Mouse (Mus musculus) E14TG2a.4 (cell line): Measurements from ENCODE around the gene Adamts16.

Experiments used
- CTCF ChIP-seq: conservative IDR thresholded peaks from 2 replicates; pipeline ENCODE4 v1.5.1; 2014; ENCODE audit warnings: low read length
- POU5F1 ChIP-seq: IDR thresholded peaks from 2 replicates; pipeline ENCODE4 v1.6.1; 2014; ENCODE audit warnings: low read length, borderline replicate concordance

DNA sequence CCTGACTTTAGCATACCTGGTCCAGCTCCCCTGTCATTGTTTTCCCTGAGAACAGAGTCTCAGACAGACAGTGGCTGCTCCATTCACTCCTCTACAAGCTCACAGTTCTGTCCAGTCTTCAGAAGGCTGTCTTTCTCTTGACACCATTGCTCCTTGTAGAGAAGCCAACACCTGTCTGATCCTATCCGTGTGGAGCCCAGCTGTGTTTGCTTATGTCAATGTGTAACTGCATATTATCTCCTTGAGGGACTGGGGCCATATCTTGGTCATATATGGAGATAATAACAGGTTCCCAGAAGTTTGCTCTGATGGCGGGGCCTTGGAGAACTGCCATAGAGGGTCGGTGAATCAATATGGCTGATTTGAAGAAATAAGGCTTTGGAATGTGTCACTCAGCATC lies 115.4 kb downstream of the Adamts16 start:
- TF ChIP-seq CTCF (no peak), POU5F1 (no peak)
